Mouse (Mus musculus): ENCODE data around the gene Pola1.

DNA sequence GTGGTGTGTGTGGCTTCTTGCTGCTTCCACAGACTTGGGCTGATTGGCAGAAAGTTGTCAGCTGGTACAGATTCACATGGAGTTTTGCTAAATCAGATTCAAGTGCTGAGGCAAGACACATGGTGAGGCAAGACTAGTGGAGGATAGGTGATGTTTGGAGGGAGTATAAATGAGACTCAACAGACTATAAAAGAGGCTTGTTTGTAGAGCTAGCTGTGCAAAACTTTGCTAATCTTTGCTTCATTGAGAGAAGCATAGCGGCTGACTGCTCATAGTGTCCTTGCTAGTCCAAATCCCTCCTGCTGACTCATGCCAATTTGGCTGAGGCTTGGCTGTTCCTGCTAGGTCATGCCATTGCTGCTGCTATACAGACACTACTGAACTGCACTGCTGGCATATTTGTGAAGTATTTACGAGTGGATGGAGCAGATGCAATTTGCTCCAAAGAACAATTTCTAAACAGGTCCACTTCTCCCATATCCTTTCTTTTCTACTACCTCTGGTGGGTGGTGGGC lies 3.0 kb upstream of the Pola1 start:
- TF ChIP-seq SRF (IDR thresholded peaks at IDR 0.05; ENCODE audit: control insufficient read depth, insufficient read length, low read depth) (no peak), REST (IDR thresholded peaks at IDR 0.05; ENCODE audit: insufficient read depth, insufficient read length) (no peak), POLR2A (IDR thresholded peaks at IDR 0.05; ENCODE audit: insufficient read length, low read depth) (no peak), E2F4 (IDR thresholded peaks at IDR 0.05; ENCODE audit: insufficient read depth) (no peak), POLR2AphosphoS2 (IDR thresholded peaks at IDR 0.05; ENCODE audit: insufficient read length, low read depth) (no peak), USF1 (IDR thresholded peaks at IDR 0.05; ENCODE audit: low read depth) (no peak), TCF12 (IDR thresholded peaks at IDR 0.05; ENCODE audit: insufficient read depth, poor library complexity, severe bottlenecking) (no peak), MAX (IDR thresholded peaks at IDR 0.05; ENCODE audit: low read depth) (no peak), MYOG (IDR thresholded peaks at IDR 0.05; ENCODE audit: control insufficient read depth in 1 of 3, insufficient read depth in 1 of 3, insufficient read length in 2 of 3, low read depth in 2 of 3) (no peak)

Measured in myocyte (in vitro differentiated cells).